Mouse (Mus musculus) liver, embryonic 15.5 days (tissue): Measurements from ENCODE around the gene Tmem266. TPM values are rescaled to one million over a fixed set of nuclear protein-coding genes. Genes with fewer than 3 reads are reported as not detected.

Experiments used
- ATAC-seq: fragments of 200-750 bp; cut with Nextera tagmentation; 2 replicates; pipeline ENCODE4 v1.8.0; 2017; ENCODE audit warnings: moderate number of reproducible peaks, mild to moderate bottlenecking, moderate library complexity; ENCODE audit not compliant: insufficient read depth
- H3K27ac ChIP-seq: fragments of 300-500 bp; sonication (generic); replicated peaks from 2 replicates; pipeline ENCODE4 v1.5.1; 2015; ENCODE audit warnings: mild to moderate bottlenecking, inconsistent platforms
- H3K27me3 ChIP-seq: fragments of 300-500 bp; sonication (generic); 2 replicates; pipeline ENCODE4 v1.6.1; 2015; ENCODE audit warnings: mild to moderate bottlenecking, inconsistent platforms
- H3K36me3 ChIP-seq: fragments of 300-500 bp; sonication (generic); replicated peaks from 2 replicates; pipeline ENCODE4 v1.6.1; 2015; ENCODE audit warnings: moderate library complexity, mild to moderate bottlenecking, inconsistent platforms
- H3K4me1 ChIP-seq: fragments of 300-500 bp; sonication (generic); replicated peaks from 2 replicates; pipeline ENCODE4 v1.6.1; 2015; ENCODE audit warnings: inconsistent platforms
- H3K4me2 ChIP-seq: fragments of 300-500 bp; sonication (generic); 2 replicates; pipeline ENCODE4 v1.6.1; 2015; ENCODE audit warnings: moderate library complexity, mild to moderate bottlenecking, inconsistent platforms
- H3K4me3 ChIP-seq: fragments of 300-500 bp; sonication (generic); replicated peaks from 2 replicates; pipeline ENCODE4 v1.5.1; 2015; ENCODE audit warnings: mild to moderate bottlenecking, inconsistent platforms
- H3K9ac ChIP-seq: fragments of 300-500 bp; sonication (generic); 2 replicates; pipeline ENCODE4 v1.6.1; 2015; ENCODE audit warnings: moderate library complexity, mild to moderate bottlenecking, inconsistent platforms
- H3K9me3 ChIP-seq: fragments of 300-500 bp; sonication (generic); replicated peaks from 2 replicates; pipeline ENCODE4 v1.6.1; 2016; ENCODE audit warnings: inconsistent platforms
- WGBS: fragments of 180-500 bp; shearing (Covaris S2); methylation state at CpG from one replicate; pipeline ENCODE4 v1.1.7; 2015; ENCODE audit warnings: mixed read lengths; ENCODE audit not compliant: insufficient replicate concordance; 5-methylcytosine and 5-hydroxymethylcytosine counted together
- polyA plus RNA-seq: library from polyadenylated mRNA; unstranded; fragments of >200 nt; fragmentation: Nextera tagmentation; extraction: Ambion mirVana; gene quantifications from 2 replicates; pipeline ENCODE4 v1.2.1, GENCODE M21; 2015

Tmem266 gene
- polyA plus RNA-seq, 1 experiment from 2014 or later = not detected

DNA sequence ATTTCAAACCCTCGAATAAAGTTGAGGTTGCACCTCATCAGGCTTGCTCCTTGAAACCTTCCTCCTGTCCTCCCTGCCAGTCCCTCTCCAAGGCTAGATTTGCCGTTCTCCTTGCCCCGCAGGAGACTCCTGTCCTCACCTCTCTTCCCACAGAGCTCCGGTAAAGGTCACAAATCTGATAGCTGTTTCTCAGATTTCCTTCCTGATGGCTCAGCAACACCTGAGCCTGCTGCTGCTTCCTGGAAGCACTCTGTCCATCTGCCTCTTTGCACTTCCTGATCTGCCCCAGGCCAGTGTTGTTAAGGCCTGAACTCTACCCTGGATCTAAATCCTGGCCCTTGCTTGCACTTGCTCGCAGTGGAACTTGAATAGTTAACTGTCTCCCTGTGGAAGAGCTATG lies 5.8 kb downstream of the Tmem266 start:
- Histone ChIP-seq H3K27me3 (peaks cover 58% of the 10 kb centered on the region), H3K27ac (no peak overlapping the region)
- no peak for ATAC-seq

DNA sequence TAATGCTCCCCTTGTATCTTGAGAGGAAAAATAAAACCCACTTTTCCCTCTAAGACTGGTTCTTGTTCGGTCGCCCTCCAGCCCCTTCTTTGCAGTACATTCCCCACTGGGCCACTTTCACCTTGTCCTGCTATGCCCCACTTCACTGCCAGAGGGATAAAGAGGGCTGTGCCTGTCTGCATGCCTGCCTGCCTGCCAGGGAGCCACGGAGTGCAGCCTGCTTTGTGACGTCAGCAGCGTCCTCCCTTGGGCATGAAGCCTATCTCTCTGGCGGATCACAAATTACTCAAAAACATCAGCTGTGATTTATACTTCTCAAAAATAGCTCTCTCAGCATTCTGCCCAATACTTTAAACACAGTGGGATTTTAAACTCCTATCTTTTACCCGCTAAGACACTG lies 6.2 kb downstream of the Tmem266 start:
- Histone ChIP-seq H3K9ac (no peak overlapping the region), H3K4me3 (no peak overlapping the region), H3K36me3 (no peaks in the 10 kb centered on the region), H3K27me3 (peaks cover 54% of the 10 kb centered on the region), H3K9me3 (no peaks in the 10 kb centered on the region), H3K4me2 (no peak overlapping the region), H3K4me1 (no peaks in the 10 kb centered on the region), H3K27ac (no peak overlapping the region)
- ATAC-seq = no peak
- 34% methylated on average over 7 of the region's 7 CpGs for WGBS

More for the DNA sequence above, 5.8 kb downstream of the Tmem266 start:
- Histone ChIP-seq H3K4me1 (no peaks in the 10 kb centered on the region), H3K9ac (no peak overlapping the region), H3K36me3 (no peaks in the 10 kb centered on the region), H3K4me2 (no peak overlapping the region), H3K9me3 (no peaks in the 10 kb centered on the region), H3K4me3 (no peak overlapping the region)
- WGBS = 33% methylated on average over 5 of the region's 5 CpGs

DNA sequence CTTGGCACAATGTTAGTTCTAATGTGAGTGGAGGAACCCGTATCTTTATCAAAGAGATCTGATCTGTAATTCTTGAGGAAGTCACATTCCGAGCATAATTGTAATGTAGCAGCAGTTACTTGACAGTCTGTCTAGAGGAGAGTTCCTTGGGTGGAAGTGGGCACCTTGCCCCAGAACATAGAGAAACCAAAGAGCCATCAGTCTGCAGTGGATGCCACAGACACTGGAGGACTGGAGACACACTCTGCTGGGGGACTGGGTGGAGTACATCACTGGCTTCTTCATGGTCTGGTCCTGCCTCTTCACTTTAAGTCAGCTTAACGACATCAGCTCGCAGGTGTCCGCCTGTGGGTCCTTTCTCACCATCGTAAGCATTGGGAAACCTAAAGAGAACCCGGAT lies 17.5 kb downstream of the Tmem266 start:
- Histone ChIP-seq H3K4me3 (no peak overlapping the region), H3K4me2 (no peak overlapping the region), H3K27me3 (no peaks in the 10 kb centered on the region), H3K36me3 (no peaks in the 10 kb centered on the region), H3K4me1 (no peaks in the 10 kb centered on the region), H3K9ac (no peak overlapping the region), H3K27ac (no peak overlapping the region), H3K9me3 (no peaks in the 10 kb centered on the region)
- ATAC-seq = no peak
- 64% methylated on average over 7 of the region's 7 CpGs for WGBS

DNA sequence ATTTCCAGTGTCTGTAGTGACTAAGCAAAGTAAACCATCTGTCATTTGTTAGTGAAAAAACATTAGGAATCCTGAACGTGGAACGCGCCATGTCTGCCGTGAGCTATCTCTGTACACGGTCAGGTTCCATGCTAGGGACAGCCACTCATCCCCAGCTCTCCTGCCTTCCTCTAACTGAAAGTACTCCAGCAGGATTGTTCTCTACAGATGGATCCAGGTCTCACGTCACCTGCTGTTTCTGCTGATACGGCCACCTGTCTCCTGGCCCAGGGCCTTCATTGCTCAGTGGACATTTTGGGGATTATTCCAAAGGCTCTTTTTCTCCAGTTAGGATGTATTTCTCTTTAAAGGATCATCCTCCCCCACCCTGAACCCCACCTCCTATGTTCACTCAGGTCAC lies 18.6 kb downstream of the Tmem266 start:
- Histone ChIP-seq H3K4me3 (no peak overlapping the region), H3K4me2 (no peak overlapping the region), H3K4me1 (no peaks in the 10 kb centered on the region), H3K27ac (no peak overlapping the region), H3K27me3 (no peaks in the 10 kb centered on the region), H3K36me3 (no peaks in the 10 kb centered on the region), H3K9ac (no peak overlapping the region), H3K9me3 (no peaks in the 10 kb centered on the region)
- 79% methylated on average over 7 of the region's 7 CpGs for WGBS
- no peak for ATAC-seq

DNA sequence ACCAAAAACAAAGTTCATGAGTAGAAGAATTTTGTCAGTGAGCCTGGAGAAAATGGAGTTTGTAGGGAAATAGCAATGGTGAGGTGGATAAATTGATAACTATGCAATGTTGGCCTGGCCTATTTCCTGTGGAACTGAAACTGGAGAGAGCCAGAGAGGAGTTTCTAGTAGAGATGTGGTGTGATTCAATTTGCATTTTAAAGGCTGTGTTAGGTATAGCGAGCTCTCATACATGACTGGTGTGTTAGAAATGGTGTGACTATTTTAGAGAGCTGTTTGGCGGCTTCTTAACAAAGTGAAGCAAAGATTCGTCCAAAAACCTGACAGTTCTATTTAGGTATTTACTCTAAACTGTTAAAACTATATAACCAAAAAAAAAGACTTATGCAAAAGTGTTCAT lies 22.0 kb downstream of the Tmem266 start:
- no peak overlapping the region for H3K9ac ChIP-seq
- no peak overlapping the region for H3K27ac ChIP-seq
- no peak for ATAC-seq
- no peaks in the 10 kb centered on the region for H3K36me3 ChIP-seq
- H3K4me3 ChIP-seq = no peak overlapping the region
- no peaks in the 10 kb centered on the region for H3K9me3 ChIP-seq
- WGBS = 50% methylated on average over 3 of the region's 3 CpGs
- H3K4me1 ChIP-seq = no peaks in the 10 kb centered on the region
- no peaks in the 10 kb centered on the region for H3K27me3 ChIP-seq
- no peak overlapping the region for H3K4me2 ChIP-seq

DNA sequence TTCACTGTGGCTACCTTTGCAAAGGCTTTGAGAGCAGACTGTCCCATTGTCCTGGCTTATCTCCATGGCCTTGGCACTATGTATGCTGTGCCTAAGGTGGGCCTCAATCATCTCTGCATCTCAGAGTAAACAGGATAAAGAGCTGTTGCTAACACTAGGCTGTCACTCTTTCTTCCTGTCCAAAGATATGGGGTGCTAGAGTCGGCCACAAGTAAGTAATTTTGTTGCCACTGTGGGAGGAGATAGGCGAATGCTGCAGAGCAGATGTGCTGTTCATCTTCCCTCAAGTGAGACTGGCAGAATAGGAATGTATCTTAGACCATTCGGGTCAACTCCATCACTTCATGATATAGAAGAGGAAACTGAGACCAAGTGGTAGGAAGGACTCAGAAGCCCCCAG lies 28.0 kb downstream of the Tmem266 start:
- Histone ChIP-seq H3K27ac (no peak overlapping the region), H3K27me3 (no peaks in the 10 kb centered on the region), H3K9me3 (no peaks in the 10 kb centered on the region), H3K36me3 (no peaks in the 10 kb centered on the region), H3K9ac (no peak overlapping the region), H3K4me2 (no peak overlapping the region), H3K4me3 (no peak overlapping the region), H3K4me1 (no peaks in the 10 kb centered on the region)
- ATAC-seq = no peak
- WGBS = 37% methylated on average over 3 of the region's 3 CpGs

DNA sequence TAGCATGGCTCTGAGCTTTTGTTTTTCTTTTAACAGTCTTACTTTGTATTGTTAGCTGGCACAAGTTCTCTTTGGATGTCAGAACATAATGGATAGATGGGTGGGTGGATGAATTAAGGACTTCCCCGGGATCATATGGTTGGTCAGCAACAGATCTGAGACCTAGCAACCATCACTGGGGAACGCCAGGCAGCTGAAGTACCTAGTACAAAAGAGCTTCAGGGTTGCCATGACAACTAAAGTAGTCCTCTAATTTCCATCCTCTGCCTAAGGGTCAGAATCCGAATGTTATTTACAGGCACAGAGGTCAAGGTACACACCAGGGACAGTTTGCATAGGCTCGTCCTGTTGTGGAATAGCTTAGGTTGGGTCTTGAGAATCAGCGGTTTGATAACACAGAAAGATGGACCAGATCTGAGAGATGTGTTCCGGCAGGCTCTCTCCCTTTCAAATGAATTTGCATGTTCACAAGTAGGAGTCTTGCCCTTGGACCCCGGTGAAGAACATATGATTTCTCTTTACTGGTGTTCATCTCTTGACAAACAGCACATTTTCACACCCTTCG lies 28.6 kb downstream of the Tmem266 start:
- Histone ChIP-seq H3K4me3 (no peak overlapping the region), H3K27me3 (no peaks in the 10 kb centered on the region), H3K4me2 (no peak overlapping the region), H3K4me1 (no peaks in the 10 kb centered on the region), H3K27ac (no peak overlapping the region), H3K9ac (no peak overlapping the region), H3K36me3 (no peaks in the 10 kb centered on the region), H3K9me3 (no peaks in the 10 kb centered on the region)
- ATAC-seq = no peak
- 58% methylated on average over 8 of the region's 8 CpGs for WGBS

DNA sequence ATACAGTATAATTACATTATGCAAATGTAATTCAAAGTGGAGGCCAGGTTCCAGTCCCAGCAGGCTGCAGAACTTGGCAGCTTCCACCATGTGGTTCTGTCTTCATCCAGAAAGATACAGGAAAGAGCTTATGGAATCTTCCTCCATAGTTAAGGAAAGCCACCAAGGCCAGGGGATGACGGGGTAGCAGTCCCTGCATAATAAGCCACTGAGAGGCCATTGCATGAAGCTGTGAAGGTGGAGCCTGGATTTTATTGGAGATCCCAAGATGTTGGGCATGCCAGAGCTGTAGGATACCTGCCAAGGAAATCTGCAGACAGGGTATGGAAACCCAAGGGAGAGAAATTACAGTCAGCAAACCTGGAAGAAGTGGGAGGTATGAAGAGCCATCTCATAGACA lies 30.5 kb downstream of the Tmem266 start:
- no peaks in the 10 kb centered on the region for H3K36me3 ChIP-seq
- no peaks in the 10 kb centered on the region for H3K4me1 ChIP-seq
- no peak overlapping the region for H3K4me3 ChIP-seq
- no peak overlapping the region for H3K9ac ChIP-seq
- H3K9me3 ChIP-seq = no peaks in the 10 kb centered on the region
- no peak overlapping the region for H3K27ac ChIP-seq
- WGBS = 58% methylated on average over 1 of the region's 1 CpGs
- H3K27me3 ChIP-seq = no peaks in the 10 kb centered on the region
- no peak for ATAC-seq
- H3K4me2 ChIP-seq = no peak overlapping the region

DNA sequence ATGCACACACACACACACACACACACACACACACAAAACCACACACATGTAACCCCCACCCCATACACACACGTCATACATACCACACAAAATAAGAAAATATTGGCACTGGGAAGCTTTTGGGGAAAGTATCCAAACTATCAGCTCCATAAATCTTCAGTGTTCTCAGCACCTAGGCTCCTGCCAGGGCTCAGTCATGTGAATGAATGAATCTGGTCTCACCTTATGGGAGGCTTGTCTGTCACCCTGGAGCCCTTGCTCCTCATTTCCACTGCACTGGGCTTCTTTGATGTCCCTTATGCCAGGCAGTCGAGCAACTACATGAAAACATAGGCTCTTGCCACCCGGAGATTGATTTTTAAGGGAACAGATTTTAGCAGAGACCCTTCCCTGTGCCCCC lies 33.7 kb downstream of the Tmem266 start:
- 49% methylated on average over 3 of the region's 3 CpGs for WGBS
- no peaks in the 10 kb centered on the region for H3K9me3 ChIP-seq
- H3K27ac ChIP-seq = no peak overlapping the region
- H3K9ac ChIP-seq = no peak overlapping the region
- ATAC-seq = no peak
- no peak overlapping the region for H3K4me2 ChIP-seq
- no peaks in the 10 kb centered on the region for H3K27me3 ChIP-seq
- H3K4me1 ChIP-seq = no peaks in the 10 kb centered on the region
- no peak overlapping the region for H3K4me3 ChIP-seq
- no peaks in the 10 kb centered on the region for H3K36me3 ChIP-seq

DNA sequence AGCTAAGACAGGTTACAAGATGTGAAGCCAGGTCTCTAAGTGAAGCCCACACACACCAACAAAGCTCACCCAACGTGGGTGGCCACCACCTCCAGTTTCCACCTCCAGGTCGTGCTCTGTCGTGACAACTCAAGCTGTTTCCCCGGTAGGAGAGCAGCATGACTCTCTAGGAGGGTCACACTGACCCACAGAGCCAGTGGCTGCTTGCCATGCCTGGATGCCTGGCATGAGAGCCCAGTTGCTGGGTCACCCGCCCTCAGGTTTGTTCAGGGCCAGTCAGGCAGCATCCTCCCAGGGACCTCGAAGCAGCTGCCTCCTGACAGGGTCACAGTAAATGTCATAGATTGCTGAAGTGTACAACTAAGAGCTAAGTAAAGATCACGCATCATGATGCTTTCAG lies 34.1 kb downstream of the Tmem266 start:
- H3K9me3 ChIP-seq = no peaks in the 10 kb centered on the region
- H3K4me3 ChIP-seq = no peak overlapping the region
- H3K36me3 ChIP-seq = no peaks in the 10 kb centered on the region
- H3K27ac ChIP-seq = no peak overlapping the region
- ATAC-seq = no peak
- 48% methylated on average over 7 of the region's 7 CpGs for WGBS
- no peak overlapping the region for H3K4me2 ChIP-seq
- no peaks in the 10 kb centered on the region for H3K27me3 ChIP-seq
- H3K4me1 ChIP-seq = no peaks in the 10 kb centered on the region
- H3K9ac ChIP-seq = no peak overlapping the region

DNA sequence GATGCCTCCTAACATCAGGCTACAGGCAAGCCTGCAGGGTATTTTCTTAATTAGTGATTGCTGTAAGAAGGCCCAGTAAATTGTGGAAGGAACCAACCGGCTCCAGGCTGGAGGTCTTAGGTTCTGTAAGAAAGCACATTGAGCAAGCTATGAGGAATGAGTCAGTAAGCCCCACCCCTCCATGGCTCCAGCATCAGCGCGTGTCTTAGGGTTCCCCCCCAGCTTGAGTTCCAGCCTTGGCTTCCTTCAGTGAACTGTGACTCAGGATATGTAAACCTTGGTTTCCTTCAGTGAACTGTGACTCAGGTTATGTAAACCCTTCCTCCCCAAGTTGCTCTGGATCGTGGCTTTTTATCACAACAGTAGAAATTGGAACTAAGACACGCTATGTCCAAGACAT lies 35.3 kb downstream of the Tmem266 start:
- Histone ChIP-seq H3K9ac (no peak overlapping the region), H3K9me3 (no peaks in the 10 kb centered on the region), H3K27ac (no peak overlapping the region), H3K4me3 (no peak overlapping the region), H3K4me1 (no peaks in the 10 kb centered on the region), H3K4me2 (no peak overlapping the region), H3K27me3 (no peaks in the 10 kb centered on the region), H3K36me3 (no peaks in the 10 kb centered on the region)
- 54% methylated on average over 5 of the region's 5 CpGs for WGBS
- no peak for ATAC-seq

DNA sequence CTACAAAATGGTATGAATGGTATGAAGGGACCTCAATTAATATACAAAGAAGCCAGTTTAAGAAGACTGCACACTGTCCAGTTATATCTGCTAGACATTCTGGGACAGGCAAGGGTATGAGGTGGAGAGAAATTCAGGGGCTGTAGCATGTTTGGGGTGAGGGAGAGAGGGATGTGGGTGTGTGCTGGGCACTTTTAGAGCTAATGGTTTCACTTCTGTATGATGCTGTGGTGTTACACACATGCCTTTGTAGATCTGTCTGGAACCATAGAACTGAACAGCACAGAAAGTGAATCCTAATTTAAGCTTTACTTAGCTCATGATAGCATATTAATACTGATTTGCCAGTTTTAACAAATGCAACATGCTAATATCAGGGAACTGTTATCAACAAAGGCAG lies 37.0 kb downstream of the Tmem266 start:
- no peaks in the 10 kb centered on the region for H3K36me3 ChIP-seq
- no peaks in the 10 kb centered on the region for H3K9me3 ChIP-seq
- H3K27ac ChIP-seq = no peak overlapping the region
- H3K4me1 ChIP-seq = no peaks in the 10 kb centered on the region
- H3K4me3 ChIP-seq = no peak overlapping the region
- no peak overlapping the region for H3K9ac ChIP-seq
- ATAC-seq = no peak
- no peak overlapping the region for H3K4me2 ChIP-seq
- H3K27me3 ChIP-seq = no peaks in the 10 kb centered on the region
